Mouse (Mus musculus) cerebellum, adult 8-10 months (tissue): ENCODE measurements around the gene Myo1d.

ENCODE experiments used
- DNase-seq: peaks from one replicate; pipeline ENCODE4 v3.0.0; 2022

Gene Myo1d

GRCm38 (mm10) chr11:80529149-80529548 lies 250.7 kb downstream of the Myo1d start:
- no peak for DNase-seq

GRCm38 (mm10) chr11:80527697-80528096 lies 252.1 kb downstream of the Myo1d start:
- DNase-seq: no peak

GRCm38 (mm10) chr11:80524213-80524612 lies 255.6 kb downstream of the Myo1d start:
- no peak for DNase-seq

- DNase-seq: no peak
Observed at GRCm38 (mm10) chr11:80523410-80523809, 256.4 kb downstream of the Myo1d start.

GRCm38 (mm10) chr11:80522852-80523251 lies 257.0 kb downstream of the Myo1d start:
- no peak for DNase-seq

GRCm38 (mm10) chr11:80521148-80521547 lies 258.7 kb downstream of the Myo1d start:
- DNase-seq: no peak

GRCm38 (mm10) chr11:80518421-80519367 lies 261.1 kb downstream of the Myo1d start:
- no peak for DNase-seq

- no peak for DNase-seq
Observed at GRCm38 (mm10) chr11:80515895-80516294, 263.9 kb downstream of the Myo1d start.

GRCm38 (mm10) chr11:80515346-80515745 lies 264.5 kb downstream of the Myo1d start:
- no peak for DNase-seq

GRCm38 (mm10) chr11:80513796-80514195 lies 266.0 kb downstream of the Myo1d start:
- no peak for DNase-seq

- no peak for DNase-seq
Observed at GRCm38 (mm10) chr11:80512313-80513056, 267.3 kb downstream of the Myo1d start.

- DNase-seq: no peak
Observed at GRCm38 (mm10) chr11:80510124-80510523, 269.7 kb downstream of the Myo1d start.

- no peak for DNase-seq
Observed at GRCm38 (mm10) chr11:80509176-80509506, 270.7 kb downstream of the Myo1d start.

GRCm38 (mm10) chr11:80508361-80509175 lies 271.3 kb downstream of the Myo1d start:
- DNase-seq: no peak

- DNase-seq: no peak
Observed at GRCm38 (mm10) chr11:80507791-80508190, 272.0 kb downstream of the Myo1d start.

GRCm38 (mm10) chr11:80506483-80506882 lies 273.3 kb downstream of the Myo1d start:
- no peak for DNase-seq

GRCm38 (mm10) chr11:80505581-80505980 lies 274.2 kb downstream of the Myo1d start:
- DNase-seq: no peak

GRCm38 (mm10) chr11:80504519-80505385 lies 275.1 kb downstream of the Myo1d start:
- no peak for DNase-seq

GRCm38 (mm10) chr11:80503726-80504452 lies 275.9 kb downstream of the Myo1d start:
- DNase-seq: peak; percentile 17

GRCm38 (mm10) chr11:80503281-80503680 lies 276.5 kb downstream of the Myo1d start:
- no peak for DNase-seq

- DNase-seq: no peak
Observed at GRCm38 (mm10) chr11:80499550-80499952, 280.3 kb downstream of the Myo1d start.
